Mouse (Mus musculus) myocyte (in vitro differentiated cells): ENCODE measurements around the gene Hs2st1.

Experiments
- CEBPB ChIP-seq: IDR thresholded peaks from 2 replicates; pipeline ENCODE4 v1.6.1; 2011; ENCODE audit warnings: mild to moderate bottlenecking, moderate library complexity; ENCODE audit not compliant: poor library complexity, insufficient read depth, severe bottlenecking
- E2F4 ChIP-seq: IDR thresholded peaks from one replicate; pipeline ENCODE4 v1.6.1; 2011; ENCODE audit warnings: mild to moderate bottlenecking, control low read depth, moderate library complexity; ENCODE audit not compliant: insufficient read depth
- MAX ChIP-seq: IDR thresholded peaks from one replicate; pipeline ENCODE4 v1.6.1; 2011; ENCODE audit warnings: low read depth, mild to moderate bottlenecking, control low read depth
- MYOD1 ChIP-seq, 3 experiments: IDR thresholded peaks; one replicate each; pipeline ENCODE4 v1.6.1; 2011; ENCODE audit warnings: control low read depth in 2 of 3, low read depth in 2 of 3, mild to moderate bottlenecking in 2 of 3, moderate library complexity in 1 of 3; ENCODE audit not compliant: insufficient read length in 2 of 3, control insufficient read depth in 1 of 3
- POLR2A ChIP-seq: IDR thresholded peaks from one replicate; pipeline ENCODE4 v1.6.1; 2011; ENCODE audit warnings: low read depth, mild to moderate bottlenecking, control low read depth, moderate library complexity; ENCODE audit not compliant: insufficient read length
- POLR2AphosphoS2 ChIP-seq: IDR thresholded peaks from one replicate; pipeline ENCODE4 v1.6.1; 2011; ENCODE audit warnings: low read depth, control low read depth; ENCODE audit not compliant: insufficient read length
- SRF ChIP-seq: IDR thresholded peaks from one replicate; pipeline ENCODE4 v1.6.1; 2011; ENCODE audit warnings: low read depth; ENCODE audit not compliant: control insufficient read depth, insufficient read length
- TCF12 ChIP-seq: IDR thresholded peaks from one replicate; pipeline ENCODE4 v1.6.1; 2011; ENCODE audit warnings: mild to moderate bottlenecking, control low read depth; ENCODE audit not compliant: poor library complexity, insufficient read depth, severe bottlenecking
- TCF3 ChIP-seq: IDR thresholded peaks from one replicate; pipeline ENCODE4 v1.6.1; 2011; ENCODE audit warnings: low read depth, control low read depth; ENCODE audit not compliant: insufficient read length
- USF1 ChIP-seq: IDR thresholded peaks from one replicate; pipeline ENCODE4 v1.6.1; 2011; ENCODE audit warnings: low read depth, mild to moderate bottlenecking, control low read depth, moderate library complexity

GRCm38 (mm10) chr3:144612382-144612781 is 42.4 kb upstream of the Hs2st1 start:
- TF ChIP-seq POLR2A, result no peak
- no peak for TF ChIP-seq MAX
- no peak for TF ChIP-seq TCF3
- TF ChIP-seq POLR2AphosphoS2, result no peak
- TF ChIP-seq USF1, result no peak
- TF ChIP-seq E2F4, result no peak
- TF ChIP-seq TCF12, result no peak
- TF ChIP-seq MYOD1 (IDR thresholded peaks at IDR 0.05; ENCODE audit: control insufficient read depth in 1 of 3, insufficient read length in 2 of 3, low read depth in 2 of 3), result no peak
- no peak for TF ChIP-seq SRF
- TF ChIP-seq CEBPB, result no peak
